Mouse (Mus musculus): ENCODE results near the gene Gatb. TPM values are rescaled to one million over a fixed set of nuclear protein-coding genes. Genes with fewer than 3 reads are reported as not detected.

Gatb gene
- total and polyA plus RNA-seq, 2 experiments from 2014 or later, result 21.1 to 62.9 TPM

DNA sequence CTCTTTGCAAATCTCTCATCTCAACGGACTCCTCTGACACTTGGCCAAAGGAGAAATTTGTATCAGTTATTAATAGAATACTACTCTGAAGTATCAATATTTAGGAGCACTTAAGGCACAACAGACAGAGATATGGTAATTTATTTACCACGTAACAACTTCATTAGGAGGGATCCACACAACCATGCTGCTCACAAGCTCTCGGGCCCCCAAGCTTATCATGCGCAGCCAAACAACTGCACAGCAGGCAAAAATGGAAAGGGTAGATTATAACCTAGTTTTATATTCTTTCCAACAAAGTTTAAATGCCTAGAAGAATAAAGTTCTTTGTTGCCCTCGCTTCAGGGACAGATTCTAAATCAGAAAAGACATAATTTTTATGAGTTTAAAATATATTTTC lies 106.0 kb downstream of the Gatb start:
- H3K36me3 ChIP-seq (ENCODE audit: insufficient read depth), result no peaks in the 10 kb centered on the region
- no peak for DNase-seq
- TF ChIP-seq CTCF (IDR thresholded peaks at IDR 0.05; ENCODE audit: low read depth), result no peak
- WGBS, result 89% methylated on average over 5 of the region's 5 CpGs
- no peak overlapping the region for H3K4me2 ChIP-seq (ENCODE audit: low read depth)
- no peak for ATAC-seq
- H3K27ac ChIP-seq (ENCODE audit: low read depth, low read length), result no peak overlapping the region
- H3K27me3 ChIP-seq (ENCODE audit: insufficient read depth, low read length), result no peaks in the 10 kb centered on the region
- H3K4me1 ChIP-seq (ENCODE audit: insufficient read depth), result no peaks in the 10 kb centered on the region
- no peaks in the 10 kb centered on the region for H3K9me3 ChIP-seq (ENCODE audit: low read length)
- H3K9ac ChIP-seq, result no peak overlapping the region
- no peak overlapping the region for H3K4me3 ChIP-seq (ENCODE audit: low read depth, low read length)

DNA sequence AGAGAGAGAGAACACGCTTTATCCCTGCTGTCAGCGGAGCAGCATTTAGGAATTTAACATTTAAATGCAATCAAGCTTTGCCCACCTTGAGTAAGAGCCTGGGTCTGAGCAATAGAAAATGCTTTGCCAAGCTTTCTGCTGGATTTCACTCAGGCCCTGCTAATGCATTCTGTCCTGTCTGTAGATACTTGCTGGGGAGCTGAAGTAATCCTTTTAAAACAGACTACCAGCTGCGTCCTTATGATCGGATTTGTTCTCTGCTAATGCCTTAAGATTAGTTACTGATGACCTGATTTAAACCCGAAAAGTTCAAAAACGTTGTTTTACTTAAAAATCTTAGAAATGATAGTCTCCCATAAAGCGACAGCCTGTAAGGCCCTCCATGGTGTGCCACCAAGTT lies 107.2 kb downstream of the Gatb start:
- Histone ChIP-seq H3K9ac (no peak overlapping the region), H3K27ac (ENCODE audit: low read depth, low read length) (no peak overlapping the region), H3K27me3 (ENCODE audit: insufficient read depth, low read length) (no peaks in the 10 kb centered on the region), H3K9me3 (ENCODE audit: low read length) (no peaks in the 10 kb centered on the region), H3K36me3 (ENCODE audit: insufficient read depth) (no peaks in the 10 kb centered on the region), H3K4me3 (ENCODE audit: low read depth, low read length) (no peak overlapping the region), H3K4me1 (ENCODE audit: insufficient read depth) (no peaks in the 10 kb centered on the region), H3K4me2 (ENCODE audit: low read depth) (no peak overlapping the region)
- TF ChIP-seq CTCF (IDR thresholded peaks at IDR 0.05; ENCODE audit: low read depth), result no peak
- no peak for DNase-seq
- ATAC-seq, result no peak
- 50% methylated on average over 7 of the region's 7 CpGs for WGBS

DNA sequence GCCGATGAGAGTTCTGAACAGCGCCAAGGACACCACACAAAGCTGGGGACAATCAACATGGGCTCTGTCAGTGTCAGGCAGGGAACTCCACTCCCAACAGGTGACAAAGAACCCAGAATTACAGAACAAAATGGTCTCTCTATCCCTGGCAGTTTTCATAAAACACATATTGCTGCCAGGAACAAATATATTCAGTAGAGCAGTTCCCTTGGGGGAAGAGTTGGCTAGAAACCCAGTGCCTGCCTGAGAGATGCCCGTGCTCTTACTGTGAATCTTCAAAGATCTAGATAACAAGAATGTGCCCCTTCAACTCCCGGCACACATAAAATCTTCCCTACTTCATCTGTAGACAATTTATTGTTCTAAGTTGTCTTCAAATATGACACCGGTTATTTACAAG lies 109.7 kb downstream of the Gatb start:
- no peak overlapping the region for H3K27ac ChIP-seq (ENCODE audit: low read depth, low read length)
- no peak overlapping the region for H3K4me3 ChIP-seq (ENCODE audit: low read depth, low read length)
- ATAC-seq (no peak), DNase-seq (no peak)
- no peaks in the 10 kb centered on the region for H3K9me3 ChIP-seq (ENCODE audit: low read length)
- H3K9ac ChIP-seq, result no peak overlapping the region
- WGBS, result 79% methylated on average over 5 of the region's 5 CpGs
- no peak overlapping the region for H3K4me2 ChIP-seq (ENCODE audit: low read depth)
- no peaks in the 10 kb centered on the region for H3K36me3 ChIP-seq (ENCODE audit: insufficient read depth)
- H3K27me3 ChIP-seq (ENCODE audit: insufficient read depth, low read length), result no peaks in the 10 kb centered on the region
- TF ChIP-seq CTCF (IDR thresholded peaks at IDR 0.05; ENCODE audit: low read depth), result no peak
- H3K4me1 ChIP-seq (ENCODE audit: insufficient read depth), result no peaks in the 10 kb centered on the region

DNA sequence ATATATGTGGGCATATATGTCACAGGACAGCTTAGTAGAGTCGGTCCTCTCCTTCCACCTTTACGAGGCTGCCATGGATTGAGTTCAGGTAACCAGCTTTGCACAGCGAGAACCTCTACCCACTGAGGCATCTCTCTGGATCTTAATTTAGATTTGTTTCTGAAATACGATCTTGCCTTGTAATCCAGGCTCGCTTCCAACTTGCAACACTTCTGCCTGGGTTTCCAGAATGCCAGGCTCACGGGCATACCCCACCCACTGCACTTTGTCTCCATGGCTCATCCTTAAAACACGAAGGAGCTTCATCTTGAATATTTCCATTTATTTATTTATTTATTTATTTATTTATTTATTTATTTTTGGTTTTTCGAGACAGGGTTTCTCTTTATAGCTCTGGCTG lies 111.4 kb downstream of the Gatb start:
- H3K4me1 ChIP-seq (ENCODE audit: insufficient read depth), result no peaks in the 10 kb centered on the region
- no peaks in the 10 kb centered on the region for H3K36me3 ChIP-seq (ENCODE audit: insufficient read depth)
- H3K9ac ChIP-seq, result no peak overlapping the region
- H3K27me3 ChIP-seq (ENCODE audit: insufficient read depth, low read length), result no peaks in the 10 kb centered on the region
- H3K9me3 ChIP-seq (ENCODE audit: low read length), result no peaks in the 10 kb centered on the region
- ATAC-seq (no peak), DNase-seq (no peak)
- no peak overlapping the region for H3K4me2 ChIP-seq (ENCODE audit: low read depth)
- no peak for TF ChIP-seq CTCF (IDR thresholded peaks at IDR 0.05; ENCODE audit: low read depth)
- H3K27ac ChIP-seq (ENCODE audit: low read depth, low read length), result no peak overlapping the region
- 80% methylated on average over 8 of the region's 8 CpGs for WGBS
- no peak overlapping the region for H3K4me3 ChIP-seq (ENCODE audit: low read depth, low read length)

DNA sequence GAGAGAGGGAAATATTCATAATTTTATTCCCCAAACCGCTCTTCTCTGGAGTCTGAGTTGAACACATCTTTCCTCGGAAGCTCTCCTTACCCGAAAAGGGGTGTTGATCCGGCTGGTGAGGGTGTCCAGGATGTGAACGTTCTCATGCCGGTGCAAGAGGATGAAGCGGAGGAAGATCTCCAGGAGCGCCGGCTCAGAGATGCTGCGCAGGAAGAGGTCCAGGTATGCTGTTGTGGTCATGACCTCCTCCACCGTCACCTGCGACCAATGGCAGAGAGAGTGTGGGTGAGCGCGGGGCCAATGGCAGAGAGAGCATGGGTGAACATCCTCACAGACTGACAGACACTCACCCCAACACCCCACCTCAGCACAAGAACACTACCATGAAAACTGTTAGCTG lies 114.4 kb downstream of the Gatb start:
- Histone ChIP-seq H3K4me3 (ENCODE audit: low read depth, low read length) (no peak overlapping the region), H3K9ac (no peak overlapping the region), H3K4me2 (ENCODE audit: low read depth) (no peak overlapping the region), H3K27ac (ENCODE audit: low read depth, low read length) (no peak overlapping the region), H3K4me1 (ENCODE audit: insufficient read depth) (no peaks in the 10 kb centered on the region), H3K27me3 (ENCODE audit: insufficient read depth, low read length) (no peaks in the 10 kb centered on the region), H3K9me3 (ENCODE audit: low read length) (no peaks in the 10 kb centered on the region), H3K36me3 (ENCODE audit: insufficient read depth) (no peaks in the 10 kb centered on the region)
- ATAC-seq (no peak), DNase-seq (no peak)
- WGBS, result 94% methylated on average over 14 of the region's 14 CpGs
- no peak for TF ChIP-seq CTCF (IDR thresholded peaks at IDR 0.05; ENCODE audit: low read depth)

DNA sequence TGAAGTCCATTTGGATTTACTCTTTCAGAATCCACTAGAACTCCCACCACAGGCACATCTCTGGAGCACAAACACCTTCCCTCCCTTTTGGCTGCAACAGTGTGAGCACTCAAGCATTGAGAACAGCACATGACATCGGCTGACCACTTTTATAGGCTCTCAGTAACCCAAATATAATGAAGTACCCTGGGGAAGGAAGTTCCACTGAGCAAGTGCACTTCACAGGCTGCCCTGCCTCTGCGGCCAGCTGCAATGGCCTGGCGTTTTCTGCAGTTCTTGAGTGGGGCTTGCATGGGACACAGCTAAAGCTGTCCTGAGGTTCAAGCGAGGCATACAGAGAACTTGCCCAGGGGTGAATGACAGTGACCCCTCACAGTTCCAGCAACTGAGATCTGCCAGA lies 117.2 kb downstream of the Gatb start:
- Histone ChIP-seq H3K27ac (ENCODE audit: low read depth, low read length) (no peak overlapping the region), H3K9ac (no peak overlapping the region), H3K4me1 (ENCODE audit: insufficient read depth) (no peaks in the 10 kb centered on the region), H3K36me3 (ENCODE audit: insufficient read depth) (no peaks in the 10 kb centered on the region), H3K4me3 (ENCODE audit: low read depth, low read length) (no peak overlapping the region), H3K9me3 (ENCODE audit: low read length) (no peaks in the 10 kb centered on the region), H3K27me3 (ENCODE audit: insufficient read depth, low read length) (no peaks in the 10 kb centered on the region), H3K4me2 (ENCODE audit: low read depth) (no peak overlapping the region)
- no peak for TF ChIP-seq CTCF (IDR thresholded peaks at IDR 0.05; ENCODE audit: low read depth)
- ATAC-seq, result no peak
- DNase-seq, result no peak
- 69% methylated on average over 4 of the region's 4 CpGs for WGBS

DNA sequence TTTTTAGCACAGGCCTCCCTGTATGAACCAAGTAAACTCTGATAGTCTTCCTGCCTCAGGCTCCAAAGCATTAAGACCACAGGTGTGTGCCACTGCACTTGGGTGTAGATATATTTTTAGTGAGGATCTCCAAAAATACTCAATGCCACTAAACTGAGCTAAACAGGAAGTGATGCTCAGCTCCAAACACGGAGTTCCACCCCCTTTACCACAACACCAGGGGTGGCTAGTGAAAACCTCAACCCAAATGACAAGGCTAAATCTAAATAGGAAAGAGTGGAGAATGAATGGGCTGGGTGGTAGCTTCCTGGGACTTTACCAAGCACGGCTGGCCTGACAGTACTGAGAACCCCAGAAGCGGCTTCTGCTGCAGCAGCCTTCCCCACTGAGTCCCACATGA lies 119.1 kb downstream of the Gatb start:
- WGBS, result 35% methylated on average over 3 of the region's 3 CpGs
- no peak for ATAC-seq

DNA sequence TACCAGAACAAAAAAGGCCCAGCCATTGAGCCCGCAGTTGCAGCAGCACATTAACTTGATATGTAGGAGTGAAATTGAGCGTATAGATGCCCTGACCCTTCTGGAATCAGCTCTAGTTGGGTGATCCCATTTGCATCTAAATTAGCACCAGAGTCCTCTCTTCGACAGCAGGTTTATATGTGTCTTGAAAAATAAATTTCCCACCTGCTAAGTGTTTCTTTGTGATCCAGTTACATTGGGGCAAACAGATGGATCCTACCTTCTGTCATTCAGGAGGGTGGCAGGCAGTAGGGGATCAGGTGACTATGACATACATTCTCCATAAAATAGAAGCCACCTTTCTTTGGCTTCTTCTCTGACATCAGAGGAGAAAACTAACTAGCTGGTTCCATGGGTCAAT lies 121.1 kb downstream of the Gatb start:
- no peak overlapping the region for H3K27ac ChIP-seq (ENCODE audit: low read depth, low read length)
- no peaks in the 10 kb centered on the region for H3K4me1 ChIP-seq (ENCODE audit: insufficient read depth)
- H3K9me3 ChIP-seq (ENCODE audit: low read length), result no peaks in the 10 kb centered on the region
- no peaks in the 10 kb centered on the region for H3K36me3 ChIP-seq (ENCODE audit: insufficient read depth)
- ATAC-seq, result no peak
- no peak overlapping the region for H3K4me2 ChIP-seq (ENCODE audit: low read depth)
- no peaks in the 10 kb centered on the region for H3K27me3 ChIP-seq (ENCODE audit: insufficient read depth, low read length)
- no peak overlapping the region for H3K4me3 ChIP-seq (ENCODE audit: low read depth, low read length)
- H3K9ac ChIP-seq, result no peak overlapping the region
- no peak for DNase-seq
- 62% methylated on average over 3 of the region's 3 CpGs for WGBS
- TF ChIP-seq CTCF (IDR thresholded peaks at IDR 0.05; ENCODE audit: low read depth), result no peak

More for the DNA sequence above, 119.1 kb downstream of the Gatb start:
- no peaks in the 10 kb centered on the region for H3K9me3 ChIP-seq (ENCODE audit: low read length)
- no peaks in the 10 kb centered on the region for H3K36me3 ChIP-seq (ENCODE audit: insufficient read depth)
- no peak for DNase-seq
- H3K4me2 ChIP-seq (ENCODE audit: low read depth), result no peak overlapping the region
- no peak overlapping the region for H3K9ac ChIP-seq
- H3K4me1 ChIP-seq (ENCODE audit: insufficient read depth), result no peaks in the 10 kb centered on the region
- no peak overlapping the region for H3K27ac ChIP-seq (ENCODE audit: low read depth, low read length)
- H3K27me3 ChIP-seq (ENCODE audit: insufficient read depth, low read length), result no peaks in the 10 kb centered on the region
- no peak for TF ChIP-seq CTCF (IDR thresholded peaks at IDR 0.05; ENCODE audit: low read depth)
- H3K4me3 ChIP-seq (ENCODE audit: low read depth, low read length), result no peak overlapping the region
